Mouse (Mus musculus): ENCODE results near the gene Spns3. TPM values are rescaled to one million over a fixed set of nuclear protein-coding genes. Genes with fewer than 3 reads are reported as not detected.

The Spns3 gene
- polyA plus RNA-seq, 1 experiment: 1.4 TPM

DNA sequence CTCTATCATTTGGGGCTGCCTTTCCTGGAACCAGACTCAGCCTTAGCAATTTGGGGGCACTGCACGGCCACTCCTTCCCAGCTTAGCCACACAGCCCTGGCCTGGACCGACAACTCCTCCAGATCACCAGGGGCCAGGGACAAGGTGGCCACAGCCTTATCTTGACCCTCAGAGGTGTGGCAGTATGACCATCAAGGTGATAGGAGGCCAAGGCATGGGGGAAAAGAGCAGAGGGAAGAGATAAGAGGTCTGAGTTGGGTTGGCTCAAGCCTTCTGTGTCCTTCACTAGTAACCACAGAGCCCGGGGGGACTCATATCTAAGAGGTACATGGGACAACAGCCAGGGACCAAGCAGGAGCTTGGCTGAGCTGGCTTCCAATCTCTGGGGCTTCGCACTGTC is 68.4 kb downstream of the Spns3 start:
- no peak for TF ChIP-seq CTCF (IDR thresholded peaks at IDR 0.05; ENCODE audit: insufficient read depth, low read length)
- no peak for TF ChIP-seq POLR2A (IDR thresholded peaks at IDR 0.05; ENCODE audit: borderline replicate concordance, extremely low read depth, low read depth, low read length)
- H3K4me1 ChIP-seq (ENCODE audit: control insufficient read depth, insufficient read depth, low read length): peaks cover 38% of the 10 kb centered on the region
- no peak overlapping the region for H3K4me3 ChIP-seq (replicated peaks; ENCODE audit: extremely low read depth, low read depth, low read length)
- WGBS: 68% methylated on average over 4 of the region's 4 CpGs
- DNase-seq: no peak

DNA sequence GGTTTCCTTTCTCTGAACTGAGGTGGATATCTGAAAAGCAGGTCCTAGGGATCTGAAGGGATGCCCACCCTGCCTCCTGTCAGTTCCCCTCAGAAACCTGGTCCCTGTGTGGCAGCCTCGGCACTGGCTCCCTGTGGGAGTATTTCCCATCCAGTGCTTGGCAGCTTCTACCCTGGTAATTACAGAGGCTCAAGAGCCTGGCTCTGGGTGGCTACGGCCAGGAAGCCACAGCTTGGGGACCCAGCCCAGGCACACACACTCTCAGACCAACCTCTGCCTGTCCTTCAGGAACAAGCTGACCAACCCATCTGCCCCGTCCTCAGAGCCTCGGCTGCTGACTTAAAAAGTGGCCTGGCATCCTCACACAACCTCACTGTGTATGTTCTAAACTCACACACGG is 69.0 kb downstream of the Spns3 start:
- TF ChIP-seq CTCF (IDR thresholded peaks at IDR 0.05; ENCODE audit: insufficient read depth, low read length): no peak
- no peak for TF ChIP-seq POLR2A (IDR thresholded peaks at IDR 0.05; ENCODE audit: borderline replicate concordance, extremely low read depth, low read depth, low read length)
- 42% methylated on average over 5 of the region's 5 CpGs for WGBS
- no peak overlapping the region for H3K4me3 ChIP-seq (replicated peaks; ENCODE audit: extremely low read depth, low read depth, low read length)
- DNase-seq: no peak
- peaks cover 39% of the 10 kb centered on the region for H3K4me1 ChIP-seq (ENCODE audit: control insufficient read depth, insufficient read depth, low read length)

DNA sequence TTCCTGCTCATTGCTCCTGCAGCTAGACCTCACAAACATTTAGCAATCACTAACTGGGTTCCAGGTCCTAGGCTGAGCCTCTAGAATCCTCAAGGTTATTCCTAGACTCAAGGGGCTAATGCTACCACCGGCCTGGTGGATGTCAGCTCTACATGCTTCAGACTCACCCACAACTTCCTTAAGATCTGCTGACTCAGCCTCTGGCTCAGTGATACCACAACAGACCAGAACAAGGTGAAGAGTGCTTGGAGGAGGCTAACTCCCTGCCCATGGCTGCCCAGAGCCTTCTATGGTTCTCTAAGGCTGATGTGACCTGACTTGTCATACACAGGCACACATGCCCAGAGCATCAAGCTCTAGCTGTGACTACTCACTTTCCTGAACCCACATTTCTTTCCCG is 70.8 kb downstream of the Spns3 start:
- no peak for TF ChIP-seq POLR2A (IDR thresholded peaks at IDR 0.05; ENCODE audit: borderline replicate concordance, extremely low read depth, low read depth, low read length)
- no peak for TF ChIP-seq CTCF (IDR thresholded peaks at IDR 0.05; ENCODE audit: insufficient read depth, low read length)
- DNase-seq: no peak
- 55% methylated on average over 2 of the region's 2 CpGs for WGBS
- Histone ChIP-seq H3K4me3 (replicated peaks; ENCODE audit: extremely low read depth, low read depth, low read length) (no peak overlapping the region), H3K4me1 (ENCODE audit: control insufficient read depth, insufficient read depth, low read length) (peaks cover 37% of the 10 kb centered on the region)

DNA sequence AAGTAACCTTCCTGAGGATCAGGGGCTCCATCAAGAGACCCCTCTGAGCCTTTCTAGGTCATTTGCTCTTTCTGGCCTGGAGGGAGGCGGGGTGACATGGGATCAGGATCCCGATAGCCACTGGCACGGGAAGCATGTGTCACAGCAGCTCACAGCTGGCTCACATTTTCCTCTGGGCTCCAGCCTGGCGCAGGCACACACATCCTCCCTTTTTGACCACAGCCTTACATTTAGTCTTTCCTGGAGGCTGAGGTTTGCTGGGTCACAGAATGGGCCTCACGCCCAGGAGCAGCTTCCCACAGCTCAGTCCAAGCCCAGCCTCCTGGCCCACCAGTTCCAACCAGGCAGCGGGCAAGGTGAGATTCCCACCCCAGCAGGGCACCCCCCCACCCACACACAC is 72.1 kb downstream of the Spns3 start:
- H3K4me1 ChIP-seq (ENCODE audit: control insufficient read depth, insufficient read depth, low read length): peaks cover 39% of the 10 kb centered on the region
- DNase-seq: no peak
- H3K4me3 ChIP-seq (replicated peaks; ENCODE audit: extremely low read depth, low read depth, low read length): no peak overlapping the region
- TF ChIP-seq POLR2A (IDR thresholded peaks at IDR 0.05; ENCODE audit: borderline replicate concordance, extremely low read depth, low read depth, low read length): no peak
- TF ChIP-seq CTCF (IDR thresholded peaks at IDR 0.05; ENCODE audit: insufficient read depth, low read length): no peak
- 40% methylated on average over 6 of the region's 6 CpGs for WGBS

DNA sequence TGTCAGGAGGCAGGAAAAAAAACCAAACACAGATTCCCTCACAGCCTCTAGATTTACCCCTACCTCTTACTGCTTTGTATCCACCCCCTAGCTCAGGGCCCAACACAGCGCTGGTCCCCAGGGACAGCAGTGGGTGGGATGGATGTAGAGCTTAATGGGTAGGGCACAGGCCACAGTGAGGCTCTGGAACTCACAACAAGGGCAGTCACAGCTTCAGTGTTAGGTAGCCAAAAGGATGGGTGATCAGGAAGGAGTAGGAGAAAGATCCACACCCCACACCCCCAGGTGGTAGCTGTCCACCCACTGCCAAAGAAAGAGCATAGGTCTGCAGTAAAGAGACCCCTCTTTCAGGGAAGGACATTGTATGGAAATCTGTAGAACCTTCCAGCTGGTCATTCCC is 72.7 kb downstream of the Spns3 start:
- TF ChIP-seq POLR2A (IDR thresholded peaks at IDR 0.05; ENCODE audit: borderline replicate concordance, extremely low read depth, low read depth, low read length) (no peak), CTCF (IDR thresholded peaks at IDR 0.05; ENCODE audit: insufficient read depth, low read length) (no peak)
- 84% methylated on average over 1 of the region's 1 CpGs for WGBS
- Histone ChIP-seq H3K4me3 (replicated peaks; ENCODE audit: extremely low read depth, low read depth, low read length) (no peak overlapping the region), H3K4me1 (ENCODE audit: control insufficient read depth, insufficient read depth, low read length) (peaks cover 36% of the 10 kb centered on the region)
- DNase-seq: no peak

DNA sequence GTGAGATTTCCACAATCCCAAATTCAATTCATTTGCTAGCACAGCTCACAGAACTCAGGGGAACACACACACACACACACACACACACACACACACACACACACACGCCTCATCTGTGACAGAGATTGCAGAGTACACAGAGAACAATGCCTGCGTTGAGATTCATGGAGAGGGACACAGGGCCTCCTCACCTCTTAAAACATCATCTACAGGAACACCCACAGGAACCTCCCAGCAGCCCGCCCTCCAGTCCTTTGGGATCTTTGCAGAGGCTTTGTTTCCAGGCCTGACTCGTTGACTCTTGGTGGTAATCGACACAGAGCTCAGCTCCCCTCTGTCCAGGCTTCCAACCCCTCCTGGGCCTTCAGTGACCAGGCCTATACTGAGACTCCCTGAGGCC is 73.1 kb downstream of the Spns3 start:
- TF ChIP-seq POLR2A (IDR thresholded peaks at IDR 0.05; ENCODE audit: borderline replicate concordance, extremely low read depth, low read depth, low read length) (no peak), CTCF (IDR thresholded peaks at IDR 0.05; ENCODE audit: insufficient read depth, low read length) (no peak)
- no peak overlapping the region for H3K4me3 ChIP-seq (replicated peaks; ENCODE audit: extremely low read depth, low read depth, low read length)
- WGBS: 33% methylated on average over 5 of the region's 5 CpGs
- peaks cover 32% of the 10 kb centered on the region for H3K4me1 ChIP-seq (ENCODE audit: control insufficient read depth, insufficient read depth, low read length)
- no peak for DNase-seq

DNA sequence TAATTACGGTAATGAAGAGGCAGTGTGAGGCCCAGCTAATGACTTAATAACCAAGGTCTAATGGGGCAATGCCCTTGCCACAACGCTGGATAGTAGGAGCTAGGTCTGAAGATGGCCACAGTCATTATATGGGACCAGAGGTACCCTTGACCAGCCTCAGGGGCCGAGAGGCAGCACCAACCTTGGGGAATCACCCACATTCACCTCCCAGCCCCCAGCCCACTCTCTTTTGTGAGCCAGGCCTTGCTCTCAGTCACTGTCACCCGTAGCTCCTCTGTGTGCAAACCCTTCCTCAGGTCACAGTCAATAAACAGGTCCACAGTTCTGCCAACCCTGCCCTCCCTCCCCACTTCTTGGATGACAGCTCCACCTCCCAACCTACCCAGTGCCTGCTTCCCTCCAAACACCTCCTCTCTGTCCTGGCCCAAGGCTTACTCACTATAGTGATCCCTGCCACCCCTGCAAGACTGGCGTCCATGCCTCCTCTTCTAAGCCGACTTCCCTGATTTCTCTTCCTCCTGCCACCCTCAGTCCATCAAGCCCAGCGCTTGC is 74.2 kb downstream of the Spns3 start:
- no peak for TF ChIP-seq CTCF (IDR thresholded peaks at IDR 0.05; ENCODE audit: insufficient read depth, low read length)
- no peak for TF ChIP-seq POLR2A (IDR thresholded peaks at IDR 0.05; ENCODE audit: borderline replicate concordance, extremely low read depth, low read depth, low read length)
- no peak for DNase-seq
- WGBS: 79% methylated on average over 7 of the region's 7 CpGs
- Histone ChIP-seq H3K4me1 (ENCODE audit: control insufficient read depth, insufficient read depth, low read length) (peaks cover 27% of the 10 kb centered on the region), H3K4me3 (replicated peaks; ENCODE audit: extremely low read depth, low read depth, low read length) (no peak overlapping the region)

DNA sequence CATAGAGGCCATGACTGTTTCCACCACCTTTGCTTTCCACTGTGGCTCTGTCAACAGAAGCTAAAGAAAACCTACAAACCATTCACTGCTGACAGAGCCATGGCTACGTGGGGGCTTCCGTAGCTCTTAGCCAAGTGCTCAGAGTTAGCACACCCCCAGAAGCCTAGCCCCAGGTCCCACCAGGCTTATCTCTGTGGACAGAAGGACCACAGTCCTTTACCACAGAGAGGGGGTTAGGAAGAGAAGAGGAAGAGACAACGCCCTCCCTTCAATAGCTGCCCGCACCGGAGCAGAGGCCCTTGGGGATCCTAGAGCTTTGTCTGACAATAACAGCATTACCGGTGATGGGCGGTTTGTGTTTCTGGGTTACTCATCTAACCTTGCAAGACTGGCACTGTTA is 74.9 kb downstream of the Spns3 start:
- 50% methylated on average over 7 of the region's 7 CpGs for WGBS
- peaks cover 28% of the 10 kb centered on the region for H3K4me1 ChIP-seq (ENCODE audit: control insufficient read depth, insufficient read depth, low read length)
- TF ChIP-seq CTCF (IDR thresholded peaks at IDR 0.05; ENCODE audit: insufficient read depth, low read length): no peak
- no peak for TF ChIP-seq POLR2A (IDR thresholded peaks at IDR 0.05; ENCODE audit: borderline replicate concordance, extremely low read depth, low read depth, low read length)
- DNase-seq: no peak
- no peak overlapping the region for H3K4me3 ChIP-seq (replicated peaks; ENCODE audit: extremely low read depth, low read depth, low read length)

DNA sequence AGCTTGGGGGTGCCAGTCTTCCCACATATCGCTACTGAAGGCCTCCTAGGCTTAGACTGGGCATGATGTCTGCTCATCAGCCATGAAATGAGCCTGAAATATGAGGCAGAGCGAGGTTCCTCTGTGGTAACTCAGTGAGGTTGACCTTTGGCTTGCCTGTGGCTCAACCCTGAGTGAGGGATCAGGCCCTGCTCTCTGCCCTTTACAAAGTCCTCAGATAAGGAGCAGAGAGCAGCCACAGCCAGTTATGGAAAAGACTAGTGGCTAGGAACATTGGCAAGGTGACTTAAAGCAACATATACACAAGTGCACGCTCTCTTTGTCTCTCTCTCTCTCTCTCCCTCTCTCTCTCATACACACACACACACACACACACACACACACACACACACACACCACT is 75.4 kb downstream of the Spns3 start:
- no peak overlapping the region for H3K4me3 ChIP-seq (replicated peaks; ENCODE audit: extremely low read depth, low read depth, low read length)
- 67% methylated on average over 3 of the region's 3 CpGs for WGBS
- TF ChIP-seq CTCF (IDR thresholded peaks at IDR 0.05; ENCODE audit: insufficient read depth, low read length): no peak
- no peak for TF ChIP-seq POLR2A (IDR thresholded peaks at IDR 0.05; ENCODE audit: borderline replicate concordance, extremely low read depth, low read depth, low read length)
- DNase-seq: no peak
- peaks cover 33% of the 10 kb centered on the region for H3K4me1 ChIP-seq (ENCODE audit: control insufficient read depth, insufficient read depth, low read length)

DNA sequence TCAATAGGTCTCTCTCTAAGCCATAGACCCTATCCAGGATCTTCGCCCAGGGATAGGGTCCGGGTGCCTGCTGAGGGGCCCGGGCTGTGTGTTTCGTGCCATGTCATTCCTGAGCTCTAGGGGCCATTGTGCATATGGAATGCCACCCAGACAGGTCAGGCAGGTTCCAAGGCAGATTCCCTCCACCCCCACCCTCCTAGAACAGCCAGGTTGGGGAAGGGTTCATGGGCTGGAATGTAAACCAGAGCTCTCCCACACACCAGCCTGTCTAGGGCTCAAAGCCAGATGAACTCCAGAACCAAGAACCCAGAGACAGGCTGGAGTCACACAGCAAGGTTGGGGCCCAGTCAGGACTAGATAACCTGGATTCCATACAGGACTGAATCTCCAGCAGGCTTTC is 76.8 kb downstream of the Spns3 start:
- DNase-seq: no peak
- TF ChIP-seq CTCF (IDR thresholded peaks at IDR 0.05; ENCODE audit: insufficient read depth, low read length): no peak
- TF ChIP-seq POLR2A (IDR thresholded peaks at IDR 0.05; ENCODE audit: borderline replicate concordance, extremely low read depth, low read depth, low read length): no peak
- Histone ChIP-seq H3K4me1 (ENCODE audit: control insufficient read depth, insufficient read depth, low read length) (peaks cover 42% of the 10 kb centered on the region), H3K4me3 (replicated peaks; ENCODE audit: extremely low read depth, low read depth, low read length) (no peak overlapping the region)
- 73% methylated on average over 4 of the region's 4 CpGs for WGBS

Measured in lung, adult 2 months (tissue).